Mouse (Mus musculus) kidney, postnatal 0 days (tissue): Measurements from ENCODE around the gene Ankmy1. TPM values are rescaled to one million over a fixed set of nuclear protein-coding genes. Genes with fewer than 3 reads are reported as not detected.

Experiments used
- ATAC-seq: fragments of 200-750 bp; cut with Nextera tagmentation; replicated peaks from 2 replicates; pipeline ENCODE4 v1.8.0; 2017; ENCODE audit warnings: low read depth, moderate number of reproducible peaks, moderate TSS enrichment, moderate library complexity; ENCODE audit not compliant: low FRiP score
- DNase-seq: peaks from one replicate; pipeline ENCODE4 v3.0.0-alpha.2; 2016; ENCODE audit warnings: low spot score
- H3K27ac ChIP-seq: fragments of 300-500 bp; sonication (generic); 2 replicates; pipeline ENCODE4 v1.5.1; 2014; ENCODE audit warnings: mild to moderate bottlenecking
- H3K27me3 ChIP-seq: fragments of 300-500 bp; sonication (generic); 2 replicates; pipeline ENCODE4 v1.6.1; 2014; ENCODE audit warnings: low read length, mixed read lengths; ENCODE audit not compliant: insufficient read depth
- H3K36me3 ChIP-seq: fragments of 300-500 bp; sonication (generic); 2 replicates; pipeline ENCODE4 v1.6.1; 2014; ENCODE audit warnings: low read length, mixed read lengths; ENCODE audit not compliant: insufficient read depth
- H3K4me1 ChIP-seq: fragments of 300-500 bp; sonication (generic); replicated peaks from 2 replicates; pipeline ENCODE4 v1.6.1; 2014; ENCODE audit warnings: antibody characterized with exemption, low read length, mixed read lengths; ENCODE audit not compliant: insufficient read depth
- H3K4me2 ChIP-seq: fragments of 300-500 bp; sonication (generic); 2 replicates; pipeline ENCODE4 v1.6.1; 2014; ENCODE audit warnings: mild to moderate bottlenecking, low read length, moderate library complexity, mixed read lengths
- H3K4me3 ChIP-seq: fragments of 300-500 bp; sonication (generic); replicated peaks from 2 replicates; pipeline ENCODE4 v1.5.1; 2014; ENCODE audit warnings: low read depth, low read length
- H3K9ac ChIP-seq: fragments of 300-500 bp; sonication (generic); 2 replicates; pipeline ENCODE4 v1.6.1; 2014; ENCODE audit warnings: low read depth, low read length
- H3K9me3 ChIP-seq: fragments of 300-500 bp; sonication (generic); replicated peaks from 2 replicates; pipeline ENCODE4 v1.6.1; 2016; ENCODE audit warnings: low read length, inconsistent platforms, mixed read lengths
- CTCF ChIP-seq: IDR thresholded peaks from 2 replicates; pipeline ENCODE4 v1.5.1; 2016; ENCODE audit warnings: antibody characterized with exemption, low read depth, mild to moderate bottlenecking, moderate library complexity
- WGBS: fragments of 180-500 bp; shearing (Covaris S2); extraction: QIAGEN DNeasy Blood & Tissue Kit; methylation state at CpG from one replicate; pipeline ENCODE4 v1.1.7; 2014; 5-methylcytosine and 5-hydroxymethylcytosine counted together
- polyA plus RNA-seq: library from polyadenylated mRNA; unstranded; fragments of >200 nt; fragmentation: Nextera tagmentation; extraction: Ambion mirVana; gene quantifications from 2 replicates; pipeline ENCODE4 v1.2.1, GENCODE M21; 2015

Gene Ankmy1
- polyA plus RNA-seq, 1 experiment from 2014 or later: 0.14 TPM

DNA sequence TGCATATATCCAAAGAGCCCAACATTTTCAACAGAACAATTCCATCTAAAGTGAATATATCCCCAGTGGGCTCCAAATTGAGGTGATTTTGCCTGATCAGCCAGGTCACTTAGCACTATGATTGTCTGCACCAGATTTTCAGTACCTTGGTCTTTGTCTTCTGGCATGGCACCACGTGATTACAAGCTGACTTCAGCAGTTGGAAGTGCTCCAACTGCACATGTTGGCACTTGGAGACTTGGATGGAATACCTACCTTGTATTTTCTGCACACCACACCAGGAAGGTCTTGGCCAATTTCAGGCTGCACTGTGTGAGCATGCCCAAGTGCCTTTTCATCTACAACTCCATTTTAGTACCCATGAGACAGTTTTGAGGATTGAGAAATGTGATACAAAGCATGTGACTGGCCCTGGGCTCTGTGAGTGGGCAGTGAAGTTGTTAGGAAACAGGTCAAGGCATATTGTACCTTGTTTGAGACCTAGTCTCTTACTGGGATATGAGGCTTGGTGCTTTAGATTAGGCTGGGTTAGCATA lies 27.5 kb upstream of the Ankmy1 start:
- ATAC-seq: no peak
- no peak for DNase-seq
- Histone ChIP-seq H3K9me3 (no peaks in the 10 kb centered on the region), H3K27ac (no peak overlapping the region), H3K4me1 (peaks cover 2% of the 10 kb centered on the region; the same call in 1 of the 2 replicates), H3K4me3 (no peak overlapping the region), H3K27me3 (no peaks in the 10 kb centered on the region), H3K4me2 (no peak overlapping the region), H3K9ac (no peak overlapping the region), H3K36me3 (no peaks in the 10 kb centered on the region)
- WGBS: 29% methylated on average over 1 of the region's 1 CpGs
- TF ChIP-seq CTCF: no peak

- no peaks in the 10 kb centered on the region for H3K27me3 ChIP-seq
- no peak overlapping the region for H3K27ac ChIP-seq
- WGBS: 81% methylated on average over 4 of the region's 4 CpGs
- no peak for TF ChIP-seq CTCF
- H3K9ac ChIP-seq: no peak overlapping the region
- H3K36me3 ChIP-seq: peaks cover 41% of the 10 kb centered on the region
- ATAC-seq: no peak
- H3K9me3 ChIP-seq: no peaks in the 10 kb centered on the region
- no peaks in the 10 kb centered on the region for H3K4me1 ChIP-seq
- H3K4me2 ChIP-seq: no peak overlapping the region
- no peak overlapping the region for H3K4me3 ChIP-seq
- no peak for DNase-seq
Observed at GRCm38 (mm10) chr1:92921496-92921895, 18.8 kb upstream of the Ankmy1 start.

DNA sequence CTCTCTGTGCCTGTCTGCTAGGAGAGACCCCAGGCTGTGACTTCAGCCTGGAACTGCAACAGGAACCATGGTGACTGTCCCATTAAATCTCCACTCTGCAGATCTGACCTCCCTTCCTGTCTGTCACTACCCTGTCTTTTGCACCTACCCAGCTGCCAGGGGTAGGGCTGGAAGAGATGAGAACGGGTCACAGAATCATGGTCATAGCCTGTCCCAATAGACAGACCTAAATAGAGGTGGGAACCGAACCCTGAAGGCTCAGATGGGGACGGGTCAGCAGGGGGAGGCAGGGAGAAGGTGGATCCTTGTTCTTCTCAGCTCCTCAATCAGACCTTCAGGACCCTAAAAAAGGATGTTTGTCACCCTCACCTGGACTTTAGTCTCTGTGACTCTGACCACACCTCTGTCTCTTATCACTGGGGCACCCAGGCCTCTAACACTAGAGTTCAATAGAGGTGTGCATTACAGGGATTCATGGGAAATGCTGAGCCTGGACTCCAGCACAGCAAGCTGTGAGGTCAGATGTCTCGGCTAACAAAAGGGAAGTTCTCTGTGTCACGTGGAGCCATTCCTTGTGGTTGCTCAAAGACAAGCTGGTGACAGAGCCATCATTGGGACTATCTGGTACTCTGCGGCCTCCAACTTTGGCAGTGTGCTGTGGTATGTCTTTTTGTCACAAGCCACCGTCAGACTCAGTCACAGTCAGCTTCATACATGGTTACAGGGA lies 17.9 kb upstream of the Ankmy1 start:
- Histone ChIP-seq H3K4me2 (no peak overlapping the region), H3K4me1 (no peaks in the 10 kb centered on the region), H3K4me3 (no peak overlapping the region), H3K36me3 (peaks cover 50% of the 10 kb centered on the region), H3K9ac (no peak overlapping the region), H3K27ac (no peak overlapping the region), H3K27me3 (no peaks in the 10 kb centered on the region), H3K9me3 (no peaks in the 10 kb centered on the region)
- ATAC-seq (no peak), DNase-seq (no peak)
- TF ChIP-seq CTCF: no peak
- WGBS: 86% methylated on average over 7 of the region's 7 CpGs

GRCm38 (mm10) chr1:92919775-92920174 lies 17.1 kb upstream of the Ankmy1 start:
- H3K4me2 ChIP-seq: no peak overlapping the region
- H3K9ac ChIP-seq: no peak overlapping the region
- H3K4me3 ChIP-seq: no peak overlapping the region
- DNase-seq (no peak), ATAC-seq (no peak)
- H3K4me1 ChIP-seq: no peaks in the 10 kb centered on the region
- H3K27ac ChIP-seq: no peak overlapping the region
- no peaks in the 10 kb centered on the region for H3K27me3 ChIP-seq
- no peaks in the 10 kb centered on the region for H3K9me3 ChIP-seq
- no peak for TF ChIP-seq CTCF
- H3K36me3 ChIP-seq: peaks cover 58% of the 10 kb centered on the region
- 80% methylated on average over 12 of the region's 12 CpGs for WGBS

DNA sequence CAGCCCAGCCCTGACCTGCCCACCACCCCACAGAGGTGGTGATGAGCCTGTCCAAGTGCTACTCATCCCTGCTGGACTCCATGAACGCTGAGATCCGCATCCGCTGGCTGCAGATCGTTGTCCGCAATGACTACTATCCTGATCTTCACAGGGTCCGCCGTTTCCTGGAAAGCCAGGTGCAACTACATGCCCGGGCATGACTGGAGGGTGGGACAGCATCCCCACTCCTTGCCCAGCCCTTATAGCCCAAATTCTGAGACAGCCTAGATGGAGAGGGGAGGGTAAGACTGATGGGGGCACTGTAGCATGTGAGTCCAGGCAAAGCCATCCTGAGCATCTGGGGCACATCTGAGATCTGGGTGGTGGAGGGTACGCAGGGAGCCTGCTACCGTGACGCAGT lies 16.4 kb upstream of the Ankmy1 start:
- DNase-seq (no peak), ATAC-seq (no peak)
- H3K27me3 ChIP-seq: no peaks in the 10 kb centered on the region
- H3K4me1 ChIP-seq: no peaks in the 10 kb centered on the region
- peaks cover 62% of the 10 kb centered on the region for H3K36me3 ChIP-seq
- H3K9me3 ChIP-seq: no peaks in the 10 kb centered on the region
- 94% methylated on average over 11 of the region's 11 CpGs for WGBS
- no peak overlapping the region for H3K4me3 ChIP-seq
- H3K9ac ChIP-seq: no peak overlapping the region
- TF ChIP-seq CTCF: no peak
- H3K4me2 ChIP-seq: no peak overlapping the region
- no peak overlapping the region for H3K27ac ChIP-seq

GRCm38 (mm10) chr1:92916725-92917124 lies 14.0 kb upstream of the Ankmy1 start:
- DNase-seq (no peak), ATAC-seq (no peak)
- no peaks in the 10 kb centered on the region for H3K9me3 ChIP-seq
- no peak overlapping the region for H3K27ac ChIP-seq
- H3K27me3 ChIP-seq: no peaks in the 10 kb centered on the region
- 91% methylated on average over 9 of the region's 9 CpGs for WGBS
- H3K4me3 ChIP-seq: no peak overlapping the region
- H3K4me2 ChIP-seq: no peak overlapping the region
- TF ChIP-seq CTCF: no peak
- H3K4me1 ChIP-seq: peaks cover 7% of the 10 kb centered on the region
- H3K36me3 ChIP-seq: peaks cover 62% of the 10 kb centered on the region
- H3K9ac ChIP-seq: no peak overlapping the region
